50 mouse cellular contexts compared by ENCODE assay signal in the genomic region with DNA sequence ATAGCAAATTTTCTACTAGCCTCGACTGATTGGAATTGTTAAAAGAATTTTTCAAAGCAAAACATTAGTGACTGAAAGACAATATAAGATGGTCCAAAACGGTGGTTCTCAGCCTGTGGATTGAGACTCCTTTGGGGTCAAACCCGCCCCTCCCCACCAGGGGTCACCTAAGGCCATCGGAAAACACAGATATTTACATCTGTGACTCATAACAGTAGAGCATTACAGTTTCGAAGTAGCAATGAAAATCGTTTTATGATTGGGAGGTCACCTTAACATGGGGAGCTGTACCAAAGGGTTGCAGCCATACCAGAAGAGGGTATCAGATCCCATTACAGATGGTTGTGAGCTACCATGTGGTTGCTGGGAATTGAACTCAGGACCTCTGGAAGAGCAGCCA. TPM values are rescaled to one million over a fixed set of nuclear protein-coding genes. Genes with fewer than 3 reads are reported as not detected.
"Had no signal": no experiment of that assay in that cellular context is flagged by ENCODE, and none has a peak within 500 bp of the region (broad histone marks: within the 10 kb centered on the region; RNA-seq: fewer than 3 reads in every experiment).

No protein-coding gene starts in this region.

- H3K9ac ChIP-seq: heart, embryonic 12.5 days; heart, embryonic 13.5 days; heart, embryonic 15.5 days; hindbrain, embryonic 12.5 days; hindbrain, embryonic 13.5 days; hindbrain, embryonic 14.5 days; hindbrain, embryonic 15.5 days; intestine, embryonic 15.5 days; kidney, embryonic 15.5 days had no signal

- H3K9me3 ChIP-seq: heart, embryonic 10.5 days; heart, embryonic 12.5 days; heart, embryonic 13.5 days; heart, embryonic 15.5 days; hindbrain, embryonic 10.5 days; hindbrain, embryonic 12.5 days; hindbrain, embryonic 13.5 days; hindbrain, embryonic 15.5 days; intestine, embryonic 15.5 days; kidney, embryonic 15.5 days had no signal

- H3K36me3 ChIP-seq: heart, embryonic 10.5 days; heart, embryonic 12.5 days; heart, embryonic 13.5 days; heart, embryonic 15.5 days; hindbrain, embryonic 10.5 days; hindbrain, embryonic 12.5 days; hindbrain, embryonic 13.5 days; hindbrain, embryonic 15.5 days; intestine, embryonic 15.5 days; kidney, embryonic 15.5 days had no signal

- H3K4me1 ChIP-seq: heart, embryonic 10.5 days; heart, embryonic 12.5 days; heart, embryonic 13.5 days; heart, embryonic 15.5 days; hindbrain, embryonic 10.5 days; hindbrain, embryonic 12.5 days; hindbrain, embryonic 13.5 days; hindbrain, embryonic 15.5 days; intestine, embryonic 15.5 days; kidney, embryonic 15.5 days had no signal

- H3K27me3 ChIP-seq: heart, embryonic 12.5 days; heart, embryonic 13.5 days; heart, embryonic 15.5 days; hindbrain, embryonic 12.5 days; hindbrain, embryonic 13.5 days; hindbrain, embryonic 15.5 days; intestine, embryonic 15.5 days; kidney, embryonic 15.5 days had no signal

- DNase-seq: heart, postnatal 10 days; heart, postnatal 14 days; heart, postnatal 36 days; heart, postnatal 4 days; kidney, adult 11 months; kidney, adult 18-20 months; kidney, adult 2 months; kidney, adult 8-10 months; kidney, adult 9 months; kidney, postnatal 10 days; kidney, postnatal 14 days; kidney, postnatal 25 days; kidney, postnatal 36 days; kidney, postnatal 4 days; layer of hippocampus, adult 9-11 months; layer of hippocampus, postnatal 36 days had no signal

- H3K27ac ChIP-seq: heart, embryonic 10.5 days; heart, embryonic 13.5 days; heart, embryonic 15.5 days; hindbrain, embryonic 10.5 days; hindbrain, embryonic 12.5 days; hindbrain, embryonic 13.5 days; hindbrain, embryonic 14.5 days; hindbrain, embryonic 15.5 days; hindbrain, postnatal 0 days; intestine, embryonic 15.5 days; kidney, embryonic 15.5 days; kidney, postnatal 0 days; layer of hippocampus, adult 2 months; left cerebral cortex, adult 2 months had no signal

- H3K4me2 ChIP-seq: heart, embryonic 11.5 days; heart, embryonic 12.5 days; heart, embryonic 13.5 days; heart, embryonic 15.5 days; hindbrain, embryonic 12.5 days; hindbrain, embryonic 13.5 days; hindbrain, embryonic 14.5 days; hindbrain, embryonic 15.5 days; intestine, embryonic 15.5 days; kidney, embryonic 15.5 days had no signal

- H3K4me3 ChIP-seq: heart, embryonic 10.5 days; heart, embryonic 12.5 days; heart, embryonic 13.5 days; heart, embryonic 15.5 days; hindbrain, embryonic 10.5 days; hindbrain, embryonic 12.5 days; hindbrain, embryonic 13.5 days; hindbrain, embryonic 15.5 days; intestine, embryonic 15.5 days; kidney, embryonic 15.5 days; layer of hippocampus, adult 2 months; left cerebral cortex, adult 2 months had no signal

RNA-seq across cellular contexts. Expression of a gene that starts 32.6 kb away (rescaled TPM):
- total RNA-seq: heart, postnatal 10 days; heart, postnatal 14 days; heart, postnatal 25 days; heart, postnatal 36 days; heart, postnatal 4 days; hematopoietic stem cell, adult 5-6 weeks; hindbrain, postnatal 0 days; layer of hippocampus, adult 18-20 months; layer of hippocampus, adult 2 months; layer of hippocampus, postnatal 10 days; layer of hippocampus, postnatal 14 days; layer of hippocampus, postnatal 25 days; layer of hippocampus, postnatal 36 days; left cerebral cortex, adult 18-20 months had no signal
- polyA plus RNA-seq: heart, embryonic 11.5 days; heart, embryonic 12.5 days; heart, embryonic 13.5 days; heart, embryonic 14.5 days; heart, embryonic 15.5 days; heart, embryonic 16.5 days; heart, postnatal 0 days; hindbrain, embryonic 10.5 days; hindbrain, embryonic 11.5 days; hindbrain, embryonic 12.5 days; hindbrain, embryonic 13.5 days; hindbrain, embryonic 14.5 days; hindbrain, embryonic 15.5 days; hindbrain, embryonic 16.5 days; inflammation-experienced regulatory T-cells, adult 6 months; intestine, embryonic 14.5 days; intestine, embryonic 15.5 days; intestine, embryonic 16.5 days; kidney, embryonic 14.5 days; kidney, embryonic 15.5 days; kidney, embryonic 16.5 days had no signal

RNA-seq across cellular contexts. Expression of a gene that starts 51.2 kb away (rescaled TPM):
- total RNA-seq: heart, postnatal 14 days; heart, postnatal 25 days; heart, postnatal 36 days had no signal
- polyA plus RNA-seq: heart, embryonic 10.5 days; heart, embryonic 11.5 days; heart, embryonic 13.5 days; heart, embryonic 14.5 days; heart, embryonic 15.5 days; hindbrain, embryonic 11.5 days; hindbrain, embryonic 12.5 days; hindbrain, embryonic 14.5 days; intestine, embryonic 14.5 days; intestine, embryonic 15.5 days; kidney, adult 2 months; kidney, embryonic 14.5 days; kidney, embryonic 16.5 days; large intestine, adult 2 months had no signal
